Mouse (Mus musculus): ENCODE results near the gene Gemin8.

Gene Gemin8

DNA sequence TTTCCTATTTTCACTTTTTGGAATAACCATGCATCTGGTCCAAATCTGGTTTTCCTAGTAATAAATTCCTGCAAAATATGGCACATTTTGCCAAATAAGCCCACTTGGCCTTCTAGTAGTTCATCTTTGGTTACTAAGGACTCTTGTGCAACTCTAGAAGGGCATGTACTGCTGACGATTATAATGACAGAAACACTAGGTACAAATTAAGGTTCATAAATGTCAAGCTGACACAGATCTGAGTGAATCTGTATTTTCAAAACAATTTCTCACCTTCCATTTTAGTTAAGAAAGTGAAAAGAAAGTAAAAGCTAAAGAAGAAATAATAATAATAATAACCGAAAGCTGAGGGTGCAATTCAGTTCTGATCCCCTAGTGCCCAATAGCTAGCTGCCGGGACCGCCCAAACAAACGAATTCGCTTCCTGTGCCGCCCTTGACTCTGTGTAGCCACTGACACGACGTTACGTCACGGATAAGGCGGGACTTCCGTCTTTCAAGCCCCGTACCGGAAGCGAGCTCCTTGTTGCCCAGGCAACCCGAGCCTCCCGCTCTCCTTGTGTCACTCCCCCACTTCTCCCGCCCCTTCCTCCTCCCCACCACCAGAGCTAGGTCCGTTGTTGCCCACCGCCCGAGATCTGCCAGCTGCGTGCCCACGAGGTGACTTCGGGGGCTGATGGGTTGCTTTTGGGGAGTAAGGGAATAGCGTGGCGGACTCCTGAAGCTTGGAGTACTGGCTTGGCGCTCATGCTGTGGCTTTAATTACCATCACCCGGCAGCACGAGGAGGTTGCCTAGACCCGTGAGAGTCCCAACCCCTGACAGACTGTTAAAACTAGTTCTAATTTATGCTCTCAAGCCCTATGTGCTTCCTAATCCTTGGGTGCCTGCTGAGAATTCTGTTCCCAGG lies at the start of gene Gemin8:
Gene Gemin8, plus strand, starts transcription at position 563 of the 908 bp plus-strand sequence.
- DNase-seq = peak; percentile 93 to 96

DNA sequence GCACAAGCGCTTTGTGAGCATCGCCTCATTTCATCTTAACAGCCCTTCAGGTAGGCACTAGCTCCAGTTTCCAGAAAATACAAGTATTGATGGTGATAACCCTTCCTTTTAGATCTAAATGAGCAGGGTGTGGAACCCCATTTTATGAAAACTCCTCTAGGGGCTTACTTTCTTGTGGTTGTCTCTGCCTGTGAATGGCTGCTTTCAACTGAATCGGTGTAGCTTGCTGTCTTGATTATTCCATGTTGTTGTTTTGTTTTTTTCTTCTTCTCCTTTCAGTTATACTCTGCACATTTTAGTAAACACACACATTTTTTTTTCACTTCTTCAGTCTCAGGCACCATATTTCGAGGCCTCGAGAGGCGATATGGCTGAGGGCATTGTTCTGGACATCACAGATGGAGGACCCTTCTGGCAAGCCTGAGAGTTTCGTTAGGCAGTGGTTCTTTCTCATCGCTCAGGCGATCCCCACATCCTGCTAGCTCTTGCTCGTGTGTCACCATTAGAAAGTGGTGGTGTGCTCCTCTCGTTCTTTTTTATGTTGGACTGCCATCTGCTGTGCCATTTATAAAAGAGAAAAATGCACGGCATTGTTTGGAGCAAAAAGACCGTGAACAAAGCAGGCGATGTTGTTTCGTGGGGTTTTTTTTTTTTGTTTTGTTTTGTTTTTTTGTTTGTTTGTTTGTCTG lies 23.0 kb upstream of the Gemin8 start:
- DNase-seq = no peak

DNA sequence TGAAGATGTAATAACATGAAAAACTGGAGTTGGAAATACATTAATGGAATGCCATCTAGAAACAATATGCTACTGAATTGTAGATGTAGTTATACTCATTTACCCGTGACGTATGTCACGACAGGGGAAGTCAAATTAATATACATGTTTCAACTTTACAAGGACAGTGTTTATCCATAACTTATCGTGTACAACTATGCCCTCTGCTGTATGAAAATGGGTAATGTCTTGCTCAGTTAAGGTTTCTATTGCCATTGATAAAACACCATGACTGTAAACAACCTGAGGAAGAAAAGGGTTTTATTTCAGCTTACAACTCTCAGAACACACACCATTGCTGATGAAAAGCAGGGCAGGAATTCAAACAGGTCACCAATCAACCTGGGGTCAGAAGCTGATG lies 7.5 kb upstream of the Gemin8 start:
- no peak for DNase-seq

DNA sequence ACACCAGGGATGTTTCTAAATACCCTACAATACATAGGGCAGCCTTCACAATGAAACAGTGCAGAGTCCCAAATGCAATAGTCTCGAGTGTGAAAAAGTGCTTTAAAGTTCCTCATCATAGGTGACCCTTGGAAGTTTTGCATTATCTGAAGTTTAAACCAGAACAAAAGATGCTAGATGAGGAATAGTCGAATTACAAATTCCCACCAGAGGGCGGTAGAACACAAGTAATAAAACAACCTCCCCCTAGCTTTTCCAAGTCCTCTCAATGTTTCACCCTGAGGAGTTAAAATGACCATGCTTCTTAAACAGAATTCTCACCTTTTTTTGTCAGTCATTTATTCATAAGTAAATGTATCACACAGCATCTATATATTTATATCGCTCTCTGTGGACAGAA lies 2.9 kb upstream of the Gemin8 start:
- DNase-seq = peak in 1 of 2 experiments; percentile 30

DNA sequence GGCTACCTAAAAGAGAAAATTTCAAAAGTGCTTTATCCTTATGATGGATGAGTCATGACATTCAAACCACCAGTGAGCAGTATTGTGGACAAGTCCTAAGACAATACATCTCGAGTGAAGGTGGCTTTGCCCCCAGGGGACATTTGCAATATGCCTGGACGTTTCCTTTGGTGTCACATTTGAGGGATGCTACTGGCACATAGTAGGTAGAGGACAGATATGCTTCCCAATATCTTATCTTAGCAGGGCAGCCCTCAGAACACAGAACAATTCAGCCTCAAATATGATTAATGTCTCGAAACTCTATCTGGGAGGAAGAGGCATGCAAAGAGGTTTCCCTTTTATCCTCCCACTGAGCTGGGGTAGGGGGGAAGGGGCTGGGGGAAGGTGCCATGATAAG lies 2.3 kb upstream of the Gemin8 start:
- no peak for DNase-seq

DNA sequence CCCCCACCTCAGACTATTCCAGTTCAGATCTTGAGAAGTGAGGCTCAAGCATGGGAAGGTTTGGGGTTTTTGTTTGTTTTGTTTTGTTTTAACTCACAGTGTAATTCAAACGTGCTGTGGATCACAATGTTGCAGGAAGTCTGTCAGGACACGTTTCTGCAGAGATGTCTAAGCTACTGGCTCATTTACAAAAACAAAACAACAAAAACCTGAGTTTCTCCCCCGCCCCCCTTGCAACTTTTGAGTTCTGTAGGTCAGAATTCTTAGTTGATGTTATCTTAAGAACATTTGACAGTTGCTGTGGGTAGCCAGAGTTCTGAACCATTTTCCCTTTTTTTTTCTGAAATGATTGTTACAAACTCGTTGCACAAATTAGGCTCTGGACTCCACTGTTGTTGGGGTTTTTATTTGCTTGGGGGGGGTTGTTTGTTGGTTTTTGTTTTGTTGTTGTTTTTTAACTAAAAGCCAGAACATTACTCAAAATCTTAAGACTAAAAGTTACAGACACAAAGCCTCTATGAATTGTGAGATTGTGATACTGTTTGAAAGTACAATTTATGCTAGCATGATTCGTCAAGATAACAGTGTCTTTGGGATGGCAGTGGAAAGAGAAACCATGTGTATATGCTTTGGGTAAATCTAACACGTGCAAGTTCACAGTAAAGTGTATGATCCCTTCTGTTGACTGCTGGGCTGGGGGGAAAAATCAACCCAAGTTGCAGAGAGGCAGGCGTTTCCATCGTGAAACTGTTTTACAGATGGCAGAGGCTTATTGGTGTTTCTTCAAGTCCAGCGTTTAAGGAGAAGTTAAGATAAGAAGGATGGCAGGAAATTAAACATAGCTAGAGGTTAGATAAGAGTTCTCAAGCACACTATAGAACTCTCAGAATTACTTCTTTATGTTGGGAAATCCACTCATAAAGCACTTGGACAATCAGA lies 815 bp downstream of the Gemin8 start:
- DNase-seq = no peak

DNA sequence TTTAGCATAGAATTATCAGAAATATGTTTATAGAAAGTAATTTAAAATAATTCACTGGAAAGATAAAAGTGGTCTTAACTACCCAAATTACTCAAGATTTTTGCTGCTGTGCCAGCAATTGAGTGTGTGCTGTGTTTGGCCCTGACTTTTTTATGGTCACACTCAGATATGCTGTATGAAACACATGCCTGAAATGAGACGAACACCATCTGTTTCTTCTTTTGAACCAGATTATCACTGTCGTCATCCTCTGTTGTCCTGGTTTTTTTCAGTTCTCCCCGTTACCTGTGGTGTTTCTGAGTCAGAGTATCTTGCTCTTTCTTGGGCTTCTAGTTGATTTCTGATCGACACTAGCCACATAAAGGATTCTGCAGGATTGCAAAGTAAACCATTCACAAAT lies 1.8 kb downstream of the Gemin8 start:
- DNase-seq = no peak

DNA sequence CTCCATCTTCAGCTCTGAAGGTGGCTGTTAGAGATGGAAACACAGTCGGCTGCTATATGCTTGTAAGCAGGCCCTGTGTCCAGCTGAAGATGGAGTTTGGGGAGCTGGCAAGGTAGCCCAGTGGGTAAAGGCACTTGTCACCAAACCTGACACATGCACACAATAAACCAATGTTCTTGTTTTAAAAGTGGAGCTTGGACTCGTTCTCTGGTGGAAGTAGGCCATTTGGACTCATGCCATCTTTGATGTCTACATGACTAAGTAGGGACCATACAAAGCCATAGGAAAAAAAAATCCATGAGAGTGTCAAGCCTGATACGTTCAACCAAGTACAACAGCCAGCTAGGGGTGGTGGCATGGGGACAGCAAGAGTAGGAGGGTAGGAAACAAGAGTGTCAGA lies 2.4 kb downstream of the Gemin8 start:
- DNase-seq = no peak

DNA sequence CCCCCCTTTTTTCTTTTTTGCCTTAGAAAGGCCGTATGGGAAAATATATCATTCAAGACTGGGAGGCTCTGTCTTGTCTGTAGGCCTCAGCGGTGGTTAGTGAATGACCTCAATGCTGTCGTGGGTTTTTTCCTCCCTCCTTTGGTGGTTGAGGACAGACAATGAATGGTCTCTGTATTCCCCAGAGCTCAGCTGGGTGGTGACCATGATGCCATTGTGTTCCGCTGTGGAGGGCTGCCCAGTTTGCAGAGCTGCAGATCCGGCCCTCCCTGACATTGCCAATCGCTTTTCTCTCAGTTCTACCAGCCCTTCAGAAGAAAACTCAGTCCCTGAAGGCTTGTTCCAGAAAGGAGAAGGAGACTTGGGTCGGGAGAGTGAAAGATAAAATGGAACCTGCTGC lies 3.5 kb downstream of the Gemin8 start:
- DNase-seq = peak; percentile 20 to 39

DNA sequence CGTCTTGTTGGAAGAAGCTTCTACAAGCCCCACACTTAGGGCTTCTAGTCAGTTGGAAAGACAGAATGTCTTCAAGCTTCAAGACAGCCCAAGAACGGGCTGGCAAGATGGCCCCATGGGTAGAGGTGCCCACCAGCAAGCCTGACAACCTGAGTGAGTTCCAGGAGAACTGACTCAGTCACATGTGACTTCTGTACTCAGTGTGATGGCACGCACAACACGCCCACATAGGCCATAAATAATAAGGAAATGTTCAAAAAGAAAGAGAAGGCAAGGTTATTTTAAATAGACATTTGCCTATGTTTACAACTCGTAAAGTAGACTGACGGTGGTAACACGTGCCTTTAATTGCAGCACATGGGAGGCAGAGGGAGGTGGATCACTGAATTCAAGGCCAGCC lies 7.7 kb downstream of the Gemin8 start:
- no peak for DNase-seq

DNA sequence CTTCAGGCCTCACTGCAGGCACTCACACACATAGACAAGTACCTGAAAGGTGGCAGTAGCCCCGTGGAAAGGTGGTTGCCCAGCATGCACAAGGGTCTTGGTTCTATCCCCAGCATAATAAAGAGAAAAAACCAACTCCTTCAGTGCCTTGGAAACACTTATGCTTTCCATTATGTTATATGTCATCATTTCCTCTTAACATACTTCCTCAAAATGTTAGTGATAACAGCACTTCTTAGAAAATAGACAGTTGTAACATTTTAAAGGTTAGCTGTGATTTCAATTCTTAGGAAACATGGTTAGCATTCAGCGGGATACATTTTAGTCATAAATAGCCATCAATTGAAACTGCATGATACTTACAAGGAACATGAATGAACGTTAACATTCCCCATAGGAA lies 12.8 kb downstream of the Gemin8 start:
- DNase-seq = no peak

DNA sequence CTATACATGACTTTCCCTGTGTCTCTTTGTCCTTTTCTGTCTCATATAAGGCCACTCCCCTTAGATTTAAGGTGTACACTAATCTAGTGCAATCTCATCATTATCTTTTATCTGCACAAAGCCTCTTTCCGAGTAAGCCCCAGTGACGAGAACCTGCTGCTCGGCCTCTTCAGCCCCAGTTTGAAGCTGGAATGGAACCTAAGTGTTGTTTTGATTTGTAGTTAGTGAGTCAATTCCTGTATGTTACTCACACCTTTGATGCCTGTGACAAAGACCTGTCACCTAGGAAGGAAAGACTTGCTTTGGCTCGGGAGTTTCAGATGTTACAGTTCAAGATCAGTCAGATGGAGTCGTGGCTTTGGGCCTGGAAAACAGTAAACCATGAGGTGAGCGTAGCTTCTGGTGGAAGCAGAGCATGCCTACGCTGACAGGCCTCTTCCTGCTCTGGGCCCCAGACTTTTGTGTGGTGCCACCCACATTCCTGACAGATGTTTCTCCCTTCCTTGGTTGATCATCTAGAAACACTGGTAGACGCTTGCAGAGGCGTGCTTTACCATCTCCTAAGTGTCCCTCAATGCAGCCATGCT lies 15.2 kb downstream of the Gemin8 start:
- no peak for DNase-seq

DNA sequence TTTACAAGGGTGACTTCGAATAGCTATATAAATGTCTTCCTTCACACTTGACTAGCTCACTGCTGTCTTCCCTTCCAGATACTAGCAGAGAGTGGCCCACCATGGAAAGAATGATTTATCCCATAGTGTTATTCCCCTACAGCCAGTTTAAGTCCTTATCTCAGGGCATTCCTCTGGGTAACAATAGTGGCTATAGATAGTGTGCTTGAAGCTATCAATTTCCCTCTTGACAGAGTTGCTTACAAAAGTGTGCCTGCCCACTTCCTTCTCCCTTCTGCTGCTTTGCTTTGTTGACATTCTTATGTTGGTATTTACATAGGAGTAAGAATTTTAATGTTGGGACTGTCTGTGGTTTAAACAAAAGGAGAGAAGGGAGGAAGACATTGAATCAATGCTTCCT lies 17.5 kb downstream of the Gemin8 start:
- no peak for DNase-seq

DNA sequence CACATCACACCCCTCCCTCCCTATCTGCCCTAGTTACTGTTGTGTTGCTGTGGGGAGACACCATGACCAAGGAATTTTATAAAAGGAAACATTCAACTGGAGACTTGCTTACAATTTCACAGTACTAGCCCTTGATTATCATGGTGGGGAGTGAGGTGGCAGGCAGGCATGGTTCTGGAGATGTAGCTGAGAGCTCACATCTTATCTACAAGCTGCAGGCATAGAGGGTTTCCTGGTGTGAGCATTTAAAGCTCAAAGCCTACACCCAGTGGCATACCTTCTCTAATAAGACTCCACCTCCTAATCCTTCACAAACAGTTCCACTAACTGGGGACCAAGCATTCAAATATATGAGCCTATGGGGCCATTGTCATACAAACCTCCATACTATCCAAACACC lies 26.1 kb downstream of the Gemin8 start:
- DNase-seq = no peak

DNA sequence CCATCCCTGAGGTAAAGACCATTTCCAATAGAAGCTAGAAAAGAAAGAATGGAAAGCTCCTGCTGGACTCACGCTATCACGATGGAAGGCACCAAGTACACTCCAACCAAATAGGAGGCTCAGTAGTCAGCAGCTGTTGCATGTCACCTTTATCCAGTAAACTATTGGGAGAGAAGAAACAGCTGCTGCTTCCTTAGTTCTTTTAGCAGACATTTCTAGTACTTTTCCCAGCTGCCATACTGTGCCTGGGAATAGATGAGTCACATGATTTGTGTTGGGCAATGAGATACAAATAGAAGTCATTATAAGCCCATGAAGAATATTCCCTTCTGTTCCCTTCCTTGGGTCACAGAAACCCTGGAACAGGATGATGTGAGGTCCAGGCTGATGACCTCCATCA lies 28.0 kb downstream of the Gemin8 start:
- no peak for DNase-seq

DNA sequence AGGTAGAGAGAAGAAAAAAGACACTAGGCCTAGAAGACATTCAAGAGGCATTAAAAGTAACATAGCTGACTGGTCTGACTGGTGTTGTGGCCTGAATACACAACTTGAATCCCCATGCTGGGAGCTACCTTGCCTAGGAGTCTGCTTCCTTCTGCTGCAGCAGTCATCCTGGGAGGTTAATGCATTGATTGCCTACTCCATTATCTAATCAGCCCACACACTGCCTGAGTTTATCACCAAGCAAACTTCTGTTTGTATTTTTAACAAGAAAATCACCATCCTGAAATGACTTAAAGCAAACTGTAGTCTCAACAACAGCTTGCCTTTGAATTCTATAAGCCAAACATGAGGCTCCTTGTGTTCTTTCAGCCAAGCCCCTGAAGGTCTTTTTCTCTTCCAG lies 29.6 kb downstream of the Gemin8 start:
- DNase-seq = no peak

DNA sequence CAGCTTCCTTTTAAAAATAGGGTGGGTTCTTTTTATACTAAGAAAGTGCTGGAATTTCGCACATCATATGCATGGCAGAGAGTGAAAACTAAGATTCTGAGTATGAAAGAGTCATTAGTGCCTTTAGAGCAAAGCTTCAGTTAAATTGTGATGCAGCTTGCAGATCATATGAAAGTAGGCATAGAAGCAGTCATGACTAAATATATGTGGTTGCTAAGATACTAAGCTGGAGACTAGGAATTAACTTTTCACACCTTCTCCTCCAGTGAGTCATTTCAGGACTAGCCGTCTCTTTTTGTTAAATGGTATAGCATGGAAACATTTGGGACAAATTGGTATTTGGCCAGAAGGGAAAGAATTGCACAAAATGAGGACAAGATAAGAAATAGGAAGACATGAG lies 44.3 kb downstream of the Gemin8 start:
- no peak for DNase-seq

DNA sequence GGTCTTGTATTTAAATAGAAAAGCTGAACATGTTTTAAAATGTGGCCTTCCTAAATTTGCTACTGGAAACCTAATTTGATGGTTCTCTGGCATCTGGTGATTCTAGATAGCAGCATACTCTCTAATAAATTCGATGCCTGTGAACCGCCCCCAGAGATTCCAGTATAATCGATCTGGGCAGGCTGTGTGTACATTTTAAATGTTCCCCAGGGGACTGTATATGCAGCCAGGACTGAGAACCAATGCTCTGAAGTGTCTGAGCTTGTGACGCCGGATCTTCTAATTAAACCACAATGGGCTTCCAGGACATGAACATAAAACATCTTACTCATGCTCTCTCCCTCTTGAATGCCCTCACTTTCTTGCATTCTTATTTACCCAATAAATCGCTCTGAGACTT lies 46.0 kb downstream of the Gemin8 start:
- no peak for DNase-seq

DNA sequence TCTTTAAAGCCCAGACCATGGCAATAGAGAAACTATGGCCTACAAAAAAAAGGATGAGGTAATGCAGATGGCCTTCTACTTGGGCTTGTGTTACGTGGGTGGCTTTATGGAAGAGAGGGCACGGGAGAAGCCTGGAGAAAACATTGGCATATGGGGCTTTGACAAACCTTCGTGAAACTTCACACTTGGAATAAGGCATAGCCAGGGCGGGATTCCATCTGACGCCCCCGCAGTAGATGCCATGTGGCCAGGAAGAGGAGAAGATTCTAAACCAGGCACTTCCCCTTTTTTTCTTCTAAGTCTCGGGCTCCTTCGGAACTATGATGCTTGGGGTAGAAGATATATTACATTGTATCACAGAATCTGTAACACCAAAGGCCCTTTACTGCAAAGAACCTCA lies 46.5 kb downstream of the Gemin8 start:
- no peak for DNase-seq

DNA sequence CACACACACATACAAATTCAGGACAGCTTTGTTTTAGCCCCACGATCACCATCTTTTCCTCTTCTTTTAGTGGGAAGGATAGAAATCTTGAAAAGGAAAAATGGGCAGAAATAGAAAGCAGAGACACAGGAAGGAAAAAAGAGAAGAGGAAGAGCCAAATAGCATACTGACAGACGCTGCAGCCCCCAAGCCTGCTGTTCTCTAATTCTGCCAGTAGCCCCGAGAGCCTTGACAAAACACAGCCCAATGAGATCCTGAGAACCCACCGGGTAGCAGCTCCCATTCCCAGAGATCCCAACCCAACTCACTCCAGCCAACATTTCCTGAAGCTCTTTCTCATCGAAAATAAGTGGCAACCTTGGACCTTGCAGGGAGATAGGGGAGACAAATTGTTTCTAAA lies 49.1 kb downstream of the Gemin8 start:
- DNase-seq = no peak

DNA sequence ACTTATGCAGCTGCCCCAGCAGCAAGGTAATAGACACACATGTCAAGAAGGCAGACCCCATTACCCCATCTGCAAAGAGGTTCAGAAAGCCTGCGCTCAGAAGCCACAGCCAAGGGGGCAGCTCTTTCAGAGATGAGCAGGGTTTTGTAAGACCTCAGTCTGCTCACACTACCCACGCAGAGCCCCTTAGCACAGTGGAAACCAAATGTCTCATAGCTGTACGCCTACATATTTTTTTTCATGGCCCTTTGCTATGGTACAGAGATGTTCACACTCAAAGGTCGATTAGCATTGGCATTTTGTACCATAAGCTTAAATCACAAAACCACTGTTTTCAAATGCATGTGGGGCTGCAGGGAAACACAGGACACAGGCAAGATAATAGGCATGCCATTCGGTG lies 56.6 kb downstream of the Gemin8 start:
- DNase-seq = no peak

DNA sequence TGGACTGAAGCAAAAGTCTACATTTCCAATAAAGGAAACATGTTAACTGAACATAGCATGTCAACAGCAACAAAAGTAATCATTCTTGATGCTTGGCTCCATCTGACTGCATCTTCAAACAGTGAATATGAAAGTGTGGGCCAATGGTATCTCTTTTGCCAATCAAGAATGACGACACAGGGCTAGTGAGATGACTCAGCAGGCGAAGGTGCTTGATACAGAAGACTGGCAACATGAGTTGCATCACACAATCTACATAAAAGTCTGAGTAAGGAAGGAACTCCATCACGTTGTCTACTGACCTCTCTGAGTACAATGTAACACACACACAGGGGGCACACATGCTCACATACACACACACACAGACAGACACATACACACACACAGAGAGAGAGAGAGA lies 59.5 kb downstream of the Gemin8 start:
- DNase-seq = no peak

Measured in lung, postnatal 4 days (tissue).